Mouse (Mus musculus) ZHBTc4 (cell line): ENCODE measurements around the gene Ttpal.

Experiments
- DNase-seq: peaks from one replicate; pipeline ENCODE4 v3.0.0-alpha.2; 2011; ENCODE audit warnings: low read depth, low spot score

Ttpal gene

DNA sequence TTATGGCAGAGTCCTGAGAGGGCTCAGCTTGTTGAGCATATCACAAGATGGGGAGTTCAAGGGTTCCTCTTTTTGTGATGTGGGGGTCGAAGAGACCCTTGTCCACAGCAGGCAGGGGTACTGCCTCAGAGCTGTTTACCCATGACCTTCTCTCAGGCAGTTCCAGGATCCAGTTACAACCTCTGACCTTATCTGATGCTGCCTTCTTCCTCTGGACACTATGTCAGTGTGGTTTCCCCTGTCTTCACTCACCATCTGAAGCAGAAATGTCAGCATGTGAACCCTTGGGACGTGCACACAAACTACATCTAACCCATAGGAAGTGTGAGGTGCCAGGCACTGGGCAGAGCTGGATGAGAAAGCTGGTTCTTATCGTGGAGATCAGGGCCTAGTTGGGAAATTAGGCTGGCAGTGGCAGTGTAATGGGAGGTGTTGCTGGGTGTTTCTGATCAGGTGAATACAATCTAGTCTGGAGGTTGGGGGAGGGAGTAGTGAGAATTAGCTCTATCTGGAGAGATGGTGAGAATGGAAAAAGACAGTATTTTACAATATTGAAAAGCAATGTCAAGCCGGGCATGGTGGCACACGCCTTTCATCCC lies 58.1 kb downstream of the Ttpal start:
- DNase-seq, result no peak

DNA sequence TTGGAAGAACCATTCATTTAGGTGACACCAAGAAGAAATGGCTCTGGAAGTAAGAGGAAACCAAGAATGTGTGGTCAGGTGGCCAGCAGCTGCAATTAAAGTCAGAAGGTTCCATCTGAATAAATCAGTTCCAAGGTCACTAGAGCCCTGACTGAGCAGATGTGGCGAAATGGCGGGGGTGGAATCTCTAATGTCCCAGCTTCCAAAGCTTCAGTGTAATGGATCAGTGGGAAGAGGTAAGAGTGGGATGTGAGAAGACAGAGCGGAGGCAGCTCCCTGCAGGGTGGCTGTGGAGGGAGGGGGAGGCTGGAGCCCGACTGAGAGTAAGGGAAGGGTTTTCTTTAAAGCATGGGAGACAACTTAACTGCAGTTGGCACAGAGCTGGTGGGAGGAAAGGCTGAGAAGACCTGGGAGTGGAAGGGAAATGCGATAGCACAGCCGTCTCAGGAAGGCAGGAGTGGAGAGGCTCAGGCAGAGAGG lies 59.3 kb downstream of the Ttpal start:
- DNase-seq, result no peak

DNA sequence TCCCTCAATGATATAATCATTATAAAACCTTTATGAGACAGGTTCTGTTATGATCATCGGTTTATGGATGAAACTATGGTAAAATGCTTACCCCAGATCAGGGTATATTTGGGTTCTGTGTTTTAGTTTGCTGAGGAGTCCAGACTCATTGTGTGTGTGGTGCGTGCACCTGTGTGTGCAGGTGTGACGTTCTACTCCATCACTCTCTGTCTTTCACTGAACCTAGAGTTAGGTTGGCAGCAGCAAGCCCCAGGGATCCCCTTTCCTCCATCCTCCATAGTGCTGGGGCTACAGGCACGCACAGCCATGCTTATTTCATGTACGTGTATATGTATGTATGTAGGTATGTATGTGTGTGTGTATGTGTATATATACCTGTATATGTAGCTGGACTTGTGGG lies 60.0 kb downstream of the Ttpal start:
- no peak for DNase-seq

DNA sequence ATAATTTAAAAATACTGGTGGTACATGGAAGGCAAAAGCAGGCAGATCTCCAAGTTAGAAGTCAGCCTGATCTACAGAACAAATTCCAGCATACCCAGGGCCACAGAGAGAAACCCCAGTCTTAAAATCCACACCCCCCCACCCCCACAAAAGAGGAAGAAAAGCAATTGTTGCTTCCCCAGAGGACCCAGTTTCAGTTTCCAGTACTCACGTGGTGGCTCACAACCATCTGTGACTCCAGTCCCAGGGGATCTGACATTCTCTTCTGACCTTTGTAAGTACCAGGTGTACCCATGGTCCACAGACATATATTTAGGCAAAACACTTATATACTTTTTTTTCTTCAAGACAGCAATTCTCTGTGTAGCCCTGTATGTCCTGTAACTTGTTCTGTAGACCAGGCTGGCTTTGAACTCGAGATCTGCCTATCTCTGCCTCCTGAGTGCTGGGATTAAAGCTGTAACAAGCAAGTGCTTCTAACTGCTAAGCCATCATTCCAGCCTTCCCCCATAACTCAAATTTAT lies 60.6 kb downstream of the Ttpal start:
- DNase-seq, result no peak

DNA sequence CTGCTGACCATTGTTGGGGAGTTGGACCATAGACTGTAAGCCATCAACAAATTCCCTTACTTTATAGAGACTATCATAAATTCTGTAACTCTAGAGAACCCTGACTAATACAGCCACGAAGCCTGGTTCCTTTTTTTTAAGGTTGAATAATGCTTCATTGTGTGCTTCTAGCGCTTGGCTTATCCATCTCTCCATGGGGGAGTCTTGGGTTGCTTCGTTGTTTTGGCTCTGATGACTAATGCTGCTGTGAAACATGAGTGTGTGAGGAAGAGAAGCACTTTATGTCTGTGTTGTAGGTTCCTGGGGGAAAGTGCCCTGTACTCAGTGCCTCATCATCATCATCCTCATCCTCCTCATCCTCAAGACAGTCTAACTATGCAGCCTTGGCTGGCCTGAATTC lies 61.8 kb downstream of the Ttpal start:
- no peak for DNase-seq

DNA sequence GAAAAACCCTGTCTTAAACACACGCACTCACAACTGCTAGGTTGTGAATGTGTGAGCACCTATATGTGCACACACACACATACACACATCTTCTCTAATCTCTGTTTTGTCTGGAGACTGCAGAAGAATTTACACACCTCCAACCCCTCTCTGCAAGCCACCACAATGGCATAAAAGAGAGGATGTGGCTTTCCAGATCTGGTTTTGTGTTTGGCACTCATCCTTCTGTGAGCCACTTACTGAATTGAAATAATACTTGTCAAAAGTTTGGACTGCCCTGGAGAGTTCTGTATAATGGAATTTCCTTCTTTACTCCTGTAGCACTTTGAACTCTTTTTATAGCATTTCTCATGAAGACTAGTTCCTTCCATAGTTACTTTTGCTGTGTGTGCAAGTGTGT lies 64.9 kb downstream of the Ttpal start:
- no peak for DNase-seq
